Comparison of ENCODE assay signal across 7 mouse cellular contexts in the genomic region with DNA sequence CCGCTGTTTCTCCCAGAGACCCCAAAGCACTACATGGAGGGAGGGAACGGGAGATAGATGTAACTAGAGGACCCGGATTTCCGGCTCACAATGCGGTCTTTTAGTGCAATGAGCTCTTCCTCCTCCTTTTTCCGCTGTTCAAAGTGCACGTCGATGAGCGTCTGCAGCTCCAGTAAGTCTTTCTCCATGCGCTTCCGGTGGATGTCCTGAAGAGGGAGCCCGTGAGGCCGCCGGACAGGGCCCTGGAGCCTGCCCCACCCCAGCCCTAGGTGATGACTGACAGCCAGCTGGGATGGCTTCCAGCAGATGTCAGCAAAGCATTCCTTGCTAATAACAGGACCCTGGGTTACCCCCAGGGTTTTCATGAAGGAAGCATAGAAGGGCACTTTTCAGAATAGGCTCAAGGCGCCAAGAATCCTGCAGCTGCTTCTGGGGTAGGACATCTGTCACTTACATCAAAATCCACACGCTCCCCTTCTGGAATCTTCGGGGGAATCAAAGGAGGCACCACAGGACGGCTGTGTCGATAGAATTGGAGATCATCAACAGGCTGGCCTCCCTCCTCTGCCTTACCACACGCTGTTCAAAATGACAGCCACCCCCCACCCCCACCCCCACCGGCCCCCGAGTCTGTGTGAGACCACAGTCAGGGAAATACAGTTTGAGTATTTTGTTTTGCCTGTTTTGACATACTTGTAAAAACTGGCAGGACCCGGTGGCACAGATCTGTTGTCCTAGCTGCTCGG. TPM values are rescaled to one million over a fixed set of nuclear protein-coding genes. Genes with fewer than 3 reads are reported as not detected.
DNase-seq lines count a peak whose midpoint lies in the region; ATAC-seq and TF ChIP-seq lines count a peak whose summit lies in the region.

No protein-coding gene starts in this region.

- peak; percentile 77 for ATAC-seq in forebrain, embryonic 12.5 days (ENCODE audit: low FRiP score)

- H3K9me3 ChIP-seq in forebrain, embryonic 12.5 days: no peaks in the 10 kb centered on the region
- no peaks in the 10 kb centered on the region for H3K9me3 ChIP-seq in megakaryocyte, embryonic 14.5 days

- peak; percentile 65 for DNase-seq in MN1 (ENCODE audit: low spot score)
- DNase-seq in heart, postnatal 4 days: peak; percentile 94
- peak; percentile 54 to 63 for DNase-seq in layer of hippocampus, postnatal 10 days (ENCODE audit: low spot score in 2 of 2)
- DNase-seq in skeletal muscle tissue, adult 2 months (ENCODE audit: low read depth, low spot score): peak; percentile 54

- H3K36me3 ChIP-seq in forebrain, embryonic 12.5 days (replicated peaks): no peaks in the 10 kb centered on the region
- H3K36me3 ChIP-seq in megakaryocyte, embryonic 14.5 days (replicated peaks; ENCODE audit: low read length): peaks cover 2% of the 10 kb centered on the region

- no peak for TF ChIP-seq POLR2A in bone marrow macrophage, adult 2 months (IDR thresholded peaks at IDR 0.05; ENCODE audit: borderline replicate concordance, low read depth, low read length)

- H3K4me1 ChIP-seq in bone marrow macrophage, adult 2 months (ENCODE audit: control insufficient read depth, insufficient read depth, low read length): peaks cover 14% of the 10 kb centered on the region
- H3K4me1 ChIP-seq in forebrain, embryonic 12.5 days: peaks cover 24% of the 10 kb centered on the region
- H3K4me1 ChIP-seq in megakaryocyte, embryonic 14.5 days: peaks cover 72% of the 10 kb centered on the region

- H3K27ac ChIP-seq in bone marrow macrophage, adult 2 months (ENCODE audit: insufficient read depth, low read depth, low read length): no peak overlapping the region; the same call in 1 of the 2 replicates
- H3K27ac ChIP-seq in forebrain, embryonic 12.5 days: 0 out of 2 replicates have a peak overlapping the region, but pooled peaks have one; percentile 56

- H3K27me3 ChIP-seq in forebrain, embryonic 12.5 days: peaks cover 11% of the 10 kb centered on the region; the same call in 1 of the 2 replicates
- no peaks in the 10 kb centered on the region for H3K27me3 ChIP-seq in megakaryocyte, embryonic 14.5 days (replicated peaks)

- 17% methylated on average over 24 of the region's 24 CpGs for WGBS in forebrain, embryonic 12.5 days

- H3K4me2 ChIP-seq in forebrain, embryonic 12.5 days: 0 out of 2 replicates have a peak overlapping the region, but pooled peaks have one; percentile 13

- TF ChIP-seq CTCF in bone marrow macrophage, adult 2 months (IDR thresholded peaks at IDR 0.05; ENCODE audit: low read depth, low read length): peak; percentile 50

- no peak overlapping the region for H3K4me3 ChIP-seq in bone marrow macrophage, adult 2 months (ENCODE audit: insufficient read depth, low read length)
- no peak overlapping the region for H3K4me3 ChIP-seq in forebrain, embryonic 12.5 days (replicated peaks)
- peak overlapping the region; percentile 62 for H3K4me3 ChIP-seq in megakaryocyte, embryonic 14.5 days (replicated peaks)

- no peak overlapping the region for H3K9ac ChIP-seq in forebrain, embryonic 12.5 days

RNA-seq across cellular contexts. Expression of a gene that starts 6.1 kb away (rescaled TPM):
- polyA plus RNA-seq in bone marrow macrophage, adult 2 months (2012; ENCODE audit: insufficient read depth, insufficient read length, missing spikeins): 3.0 and 4.4 TPM in 2 replicates
- 5.6 and 8.3 TPM in 2 replicates for polyA plus RNA-seq in forebrain, embryonic 12.5 days (2016; fragmentation: Nextera tagmentation; extraction: Ambion mirVana)
- total RNA-seq in heart, postnatal 4 days (2021): 10 to 100 TPM; 48.7 to 59.0 TPM
- total RNA-seq in layer of hippocampus, postnatal 10 days (2021): 1 to 10 TPM; 2.0 to 2.9 TPM
- polyA plus RNA-seq in megakaryocyte, embryonic 14.5 days (2012; ENCODE audit: insufficient read depth, low replicate concordance): 38.2 TPM in 1 of 2 replicates, not detected in the other

RNA-seq across cellular contexts. Expression of a gene that starts 8.6 kb away (rescaled TPM):
- 293 and 348 TPM in 2 replicates for polyA plus RNA-seq in bone marrow macrophage, adult 2 months (2012; ENCODE audit: insufficient read depth, insufficient read length, missing spikeins)
- 54.6 and 59.7 TPM in 2 replicates for polyA plus RNA-seq in forebrain, embryonic 12.5 days (2016; fragmentation: Nextera tagmentation; extraction: Ambion mirVana)
- 10 to 100 TPM; 89.8 to 92.3 TPM for total RNA-seq in heart, postnatal 4 days (2021)
- total RNA-seq in layer of hippocampus, postnatal 10 days (2021): 100 to 1,000 TPM; 114 to 125 TPM
- 267 and 1,249 TPM in 2 replicates for polyA plus RNA-seq in megakaryocyte, embryonic 14.5 days (2012; ENCODE audit: insufficient read depth, low replicate concordance)

RNA-seq across cellular contexts. Expression of a gene that starts 14.0 kb away (rescaled TPM):
- polyA plus RNA-seq in bone marrow macrophage, adult 2 months (2012; ENCODE audit: insufficient read depth, insufficient read length, missing spikeins): 12.3 and 19.9 TPM in 2 replicates
- 2.2 and 2.4 TPM in 2 replicates for polyA plus RNA-seq in forebrain, embryonic 12.5 days (2016; fragmentation: Nextera tagmentation; extraction: Ambion mirVana)
- total RNA-seq in heart, postnatal 4 days (2021): 1,000 to 10,000 TPM; 4,693 to 5,168 TPM
- total RNA-seq in layer of hippocampus, postnatal 10 days (2021): 1 to 10 TPM in 1 of 2 experiments, under 1 TPM in 1; 0.94 to 2.0 TPM
- 3.9 TPM in 1 of 2 replicates, not detected in the other for polyA plus RNA-seq in megakaryocyte, embryonic 14.5 days (2012; ENCODE audit: insufficient read depth, low replicate concordance)

RNA-seq across cellular contexts. Expression of a gene that starts 22.2 kb away (rescaled TPM):
- 8.2 and 8.9 TPM in 2 replicates for polyA plus RNA-seq in bone marrow macrophage, adult 2 months (2012; ENCODE audit: insufficient read depth, insufficient read length, missing spikeins)
- 1.7 and 2.9 TPM in 2 replicates for polyA plus RNA-seq in forebrain, embryonic 12.5 days (2016; fragmentation: Nextera tagmentation; extraction: Ambion mirVana)
- under 1 TPM; 0.41 to 0.57 TPM for total RNA-seq in heart, postnatal 4 days (2021)
- total RNA-seq in layer of hippocampus, postnatal 10 days (2021): 1 to 10 TPM; 1.2 to 1.4 TPM
- polyA plus RNA-seq in megakaryocyte, embryonic 14.5 days (2012; ENCODE audit: insufficient read depth, low replicate concordance): 1.3 and 5.0 TPM in 2 replicates

RNA-seq across cellular contexts. Expression of a gene that starts 37.3 kb away (rescaled TPM):
- not detected in 2 replicates for polyA plus RNA-seq in bone marrow macrophage, adult 2 months (2012; ENCODE audit: insufficient read depth, insufficient read length, missing spikeins)
- 34.6 and 35.2 TPM in 2 replicates for polyA plus RNA-seq in forebrain, embryonic 12.5 days (2016; fragmentation: Nextera tagmentation; extraction: Ambion mirVana)
- 1 to 10 TPM; 1.1 to 1.5 TPM for total RNA-seq in heart, postnatal 4 days (2021)
- 100 to 1,000 TPM; 203 to 205 TPM for total RNA-seq in layer of hippocampus, postnatal 10 days (2021)
- polyA plus RNA-seq in megakaryocyte, embryonic 14.5 days (2012; ENCODE audit: insufficient read depth, low replicate concordance): 2.6 TPM in 1 of 2 replicates, not detected in the other
